Mouse (Mus musculus): ENCODE results near the gene Mcl1. TPM values are rescaled to one million over a fixed set of nuclear protein-coding genes. Genes with fewer than 3 reads are reported as not detected.

The Mcl1 gene
- polyA plus RNA-seq, 1 experiment from 2014 or later: 83.3 TPM

DNA sequence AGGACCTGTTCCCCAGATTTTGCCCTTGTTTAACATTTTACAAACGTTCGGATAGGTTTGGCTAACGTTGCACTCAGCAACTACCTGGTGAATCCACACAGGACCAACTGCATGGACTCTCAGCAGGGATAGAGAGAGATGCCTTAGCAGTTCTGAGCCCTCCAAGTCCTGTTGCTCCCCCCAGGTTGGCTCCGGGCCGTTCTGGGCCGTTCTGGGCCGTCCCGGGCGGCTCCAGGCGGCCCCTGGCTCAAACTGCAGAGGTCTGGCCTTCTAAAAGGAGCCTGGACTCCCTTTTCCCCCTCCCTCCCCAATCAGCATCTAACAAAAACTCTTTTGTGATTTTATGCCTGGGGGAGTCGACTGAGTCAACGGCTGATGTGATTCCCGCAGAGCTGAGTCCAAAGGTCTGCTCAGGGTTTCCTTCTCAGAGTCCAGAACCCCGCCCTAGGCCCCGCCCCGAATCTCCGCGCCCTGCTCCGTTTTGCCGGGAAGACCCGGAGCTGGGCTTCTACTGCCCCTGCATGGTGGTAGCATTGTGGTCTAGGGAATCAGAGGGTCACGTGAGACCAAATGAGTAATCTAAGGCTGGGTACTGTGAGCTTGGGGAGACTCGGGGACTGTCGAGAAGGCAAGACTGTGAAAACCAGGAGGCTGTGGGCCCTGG, 43.4 kb downstream of the Mcl1 start:
- no peak overlapping the region for H3K4me3 ChIP-seq (ENCODE audit: low read depth, low read length)
- peaks cover 3% of the 10 kb centered on the region; the same call in 1 of the 2 replicates for H3K4me1 ChIP-seq (ENCODE audit: control insufficient read depth, insufficient read depth, low read length)
- DNase-seq (ENCODE audit: low spot score): peak; percentile 86
- 0 out of 2 replicates have a peak overlapping the region, but pooled peaks have one; percentile 22 for H3K27ac ChIP-seq (replicated peaks; ENCODE audit: low read depth, low read length)
- no peaks in the 10 kb centered on the region for H3K36me3 ChIP-seq (replicated peaks; ENCODE audit: control insufficient read depth, insufficient read depth, low read depth, low read length)
- no peaks in the 10 kb centered on the region for H3K27me3 ChIP-seq (ENCODE audit: control insufficient read depth, insufficient read depth, low read length)
- WGBS: 4% methylated on average over 24 of the region's 24 CpGs
- peak; percentile 89 for ATAC-seq (replicated peaks; ENCODE audit: insufficient number of reproducible peaks, low FRiP score, low TSS enrichment, low read depth)
- H3K9ac ChIP-seq (replicated peaks; ENCODE audit: low read length): peak overlapping the region; percentile 67
- no peaks in the 10 kb centered on the region for H3K9me3 ChIP-seq (replicated peaks; ENCODE audit: control insufficient read depth, low read length)
- H3K4me2 ChIP-seq (ENCODE audit: low read depth, low read length): peak overlapping the region; percentile 56

DNA sequence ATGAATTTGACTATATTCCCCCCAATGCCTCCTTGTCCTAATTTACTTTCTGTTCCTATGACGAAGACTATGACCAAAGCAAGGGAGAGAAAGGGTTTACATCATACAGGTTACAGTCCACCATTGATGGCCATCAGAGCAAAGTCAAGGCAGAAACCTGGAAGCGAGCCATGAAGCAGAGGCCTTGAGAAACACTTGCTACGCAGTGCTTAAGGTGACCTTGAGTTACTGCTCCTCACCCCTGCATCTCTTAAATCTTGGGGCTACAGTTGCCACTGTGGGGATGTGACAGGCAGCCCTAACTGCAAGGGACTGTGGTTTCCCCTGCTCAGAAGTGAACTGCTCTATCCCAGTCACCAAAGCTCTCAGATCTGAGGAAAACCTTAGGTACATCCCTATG, 44.7 kb downstream of the Mcl1 start:
- 90% methylated on average over 3 of the region's 3 CpGs for WGBS
- Histone ChIP-seq H3K9ac (replicated peaks; ENCODE audit: low read length) (no peak overlapping the region), H3K36me3 (replicated peaks; ENCODE audit: control insufficient read depth, insufficient read depth, low read depth, low read length) (no peaks in the 10 kb centered on the region), H3K27ac (replicated peaks; ENCODE audit: low read depth, low read length) (no peak overlapping the region), H3K27me3 (ENCODE audit: control insufficient read depth, insufficient read depth, low read length) (no peaks in the 10 kb centered on the region), H3K9me3 (replicated peaks; ENCODE audit: control insufficient read depth, low read length) (no peaks in the 10 kb centered on the region), H3K4me2 (ENCODE audit: low read depth, low read length) (no peak overlapping the region), H3K4me3 (ENCODE audit: low read depth, low read length) (no peak overlapping the region), H3K4me1 (ENCODE audit: control insufficient read depth, insufficient read depth, low read length) (peaks cover 3% of the 10 kb centered on the region; the same call in 1 of the 2 replicates)
- DNase-seq (ENCODE audit: low spot score) (no peak), ATAC-seq (replicated peaks; ENCODE audit: insufficient number of reproducible peaks, low FRiP score, low TSS enrichment, low read depth) (no peak)

DNA sequence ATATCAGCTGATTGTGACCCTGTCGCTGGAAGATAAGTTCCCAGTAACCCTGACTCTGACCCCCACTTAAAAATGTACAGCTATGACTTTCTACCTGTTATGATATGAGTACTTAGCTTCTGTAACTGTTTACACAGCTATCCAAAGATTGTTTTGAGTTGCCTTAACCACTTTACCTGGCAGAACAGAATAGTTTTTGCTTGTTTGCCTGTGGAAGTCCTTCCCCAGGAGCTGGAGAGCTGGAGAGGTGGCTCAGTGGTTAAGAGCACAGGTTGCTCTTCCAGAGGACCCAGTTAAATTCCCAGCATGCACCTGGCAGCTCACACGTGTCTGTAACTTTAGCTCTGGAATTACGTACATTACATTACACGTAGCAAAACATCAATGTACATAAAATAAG, 46.0 kb downstream of the Mcl1 start:
- Histone ChIP-seq H3K27ac (replicated peaks; ENCODE audit: low read depth, low read length) (no peak overlapping the region), H3K9ac (replicated peaks; ENCODE audit: low read length) (no peak overlapping the region), H3K4me1 (ENCODE audit: control insufficient read depth, insufficient read depth, low read length) (peaks cover 3% of the 10 kb centered on the region; the same call in 1 of the 2 replicates), H3K27me3 (ENCODE audit: control insufficient read depth, insufficient read depth, low read length) (no peaks in the 10 kb centered on the region), H3K9me3 (replicated peaks; ENCODE audit: control insufficient read depth, low read length) (no peaks in the 10 kb centered on the region), H3K4me2 (ENCODE audit: low read depth, low read length) (no peak overlapping the region), H3K4me3 (ENCODE audit: low read depth, low read length) (no peak overlapping the region), H3K36me3 (replicated peaks; ENCODE audit: control insufficient read depth, insufficient read depth, low read depth, low read length) (no peaks in the 10 kb centered on the region)
- ATAC-seq (replicated peaks; ENCODE audit: insufficient number of reproducible peaks, low FRiP score, low TSS enrichment, low read depth): no peak
- DNase-seq (ENCODE audit: low spot score): no peak
- WGBS: 88% methylated on average over 4 of the region's 4 CpGs

DNA sequence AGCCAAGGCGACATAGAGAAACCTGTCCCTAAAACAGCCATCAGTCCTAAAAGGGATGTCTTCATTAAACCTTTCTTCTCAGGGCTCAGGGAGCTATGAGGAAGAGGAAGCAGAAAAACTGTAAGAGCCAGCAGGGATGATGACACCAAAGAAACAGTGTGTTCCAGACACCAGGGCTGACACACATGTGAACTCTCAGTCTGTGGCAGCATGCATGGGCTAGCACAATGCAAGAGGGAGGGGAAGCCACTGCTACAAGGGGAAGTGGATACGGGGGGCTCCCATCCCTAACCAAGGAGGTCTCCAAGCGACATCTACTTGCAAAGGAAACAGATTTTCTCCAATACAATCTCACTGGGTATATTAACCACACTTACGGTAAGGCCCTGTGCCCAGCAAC, 47.7 kb downstream of the Mcl1 start:
- Histone ChIP-seq H3K36me3 (replicated peaks; ENCODE audit: control insufficient read depth, insufficient read depth, low read depth, low read length) (no peaks in the 10 kb centered on the region), H3K27ac (replicated peaks; ENCODE audit: low read depth, low read length) (no peak overlapping the region), H3K4me3 (ENCODE audit: low read depth, low read length) (no peak overlapping the region), H3K9ac (replicated peaks; ENCODE audit: low read length) (no peak overlapping the region), H3K9me3 (replicated peaks; ENCODE audit: control insufficient read depth, low read length) (no peaks in the 10 kb centered on the region), H3K27me3 (ENCODE audit: control insufficient read depth, insufficient read depth, low read length) (no peaks in the 10 kb centered on the region), H3K4me1 (ENCODE audit: control insufficient read depth, insufficient read depth, low read length) (no peaks in the 10 kb centered on the region; the same call in 1 of the 2 replicates), H3K4me2 (ENCODE audit: low read depth, low read length) (no peak overlapping the region)
- ATAC-seq (replicated peaks; ENCODE audit: insufficient number of reproducible peaks, low FRiP score, low TSS enrichment, low read depth) (no peak), DNase-seq (ENCODE audit: low spot score) (no peak)
- WGBS: 90% methylated on average over 4 of the region's 4 CpGs

DNA sequence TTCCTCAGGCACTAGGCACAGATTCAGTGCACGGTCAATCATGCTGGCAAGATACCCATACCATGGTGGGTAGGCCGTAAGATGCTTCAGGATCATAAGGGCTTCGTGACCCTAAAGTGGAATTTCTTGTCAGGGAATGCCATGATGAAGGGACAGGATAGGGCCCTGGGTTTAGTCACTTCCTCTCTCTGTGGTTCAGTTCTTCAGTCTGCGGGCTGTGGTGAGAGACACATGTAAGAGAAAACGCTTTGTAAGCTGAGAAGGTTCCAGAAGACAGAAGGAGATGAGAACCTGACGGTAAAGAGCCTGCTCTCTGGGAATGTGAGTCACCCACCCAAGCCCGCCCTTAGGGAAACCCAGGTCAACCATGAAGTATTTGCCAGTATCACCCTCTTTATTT, 48.9 kb downstream of the Mcl1 start:
- no peak for DNase-seq (ENCODE audit: low spot score)
- Histone ChIP-seq H3K9ac (replicated peaks; ENCODE audit: low read length) (no peak overlapping the region), H3K27ac (replicated peaks; ENCODE audit: low read depth, low read length) (no peak overlapping the region), H3K36me3 (replicated peaks; ENCODE audit: control insufficient read depth, insufficient read depth, low read depth, low read length) (no peaks in the 10 kb centered on the region), H3K27me3 (ENCODE audit: control insufficient read depth, insufficient read depth, low read length) (no peaks in the 10 kb centered on the region), H3K9me3 (replicated peaks; ENCODE audit: control insufficient read depth, low read length) (no peaks in the 10 kb centered on the region), H3K4me1 (ENCODE audit: control insufficient read depth, insufficient read depth, low read length) (no peaks in the 10 kb centered on the region), H3K4me3 (ENCODE audit: low read depth, low read length) (no peak overlapping the region), H3K4me2 (ENCODE audit: low read depth, low read length) (no peak overlapping the region)
- ATAC-seq (replicated peaks; ENCODE audit: insufficient number of reproducible peaks, low FRiP score, low TSS enrichment, low read depth): no peak
- 83% methylated on average over 7 of the region's 7 CpGs for WGBS

DNA sequence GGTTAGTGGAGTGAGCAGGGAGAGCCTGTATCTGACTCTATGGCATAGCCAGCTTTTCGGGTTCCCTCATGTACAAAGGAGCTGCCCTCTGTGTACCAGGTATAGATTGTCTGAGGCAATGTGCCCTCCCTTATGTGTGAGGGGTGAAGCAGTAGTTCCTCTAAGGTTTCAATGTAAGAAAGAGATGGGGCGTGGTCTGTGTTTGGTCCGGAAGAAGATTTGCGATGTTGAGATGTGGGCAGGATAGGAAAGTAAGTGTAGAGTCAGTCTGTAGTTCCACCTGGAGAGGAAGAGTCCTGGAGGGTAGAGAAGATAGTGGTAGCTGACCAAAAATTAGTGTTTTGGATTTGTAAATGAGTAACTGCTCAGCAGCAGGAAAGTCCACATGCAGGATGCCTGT, 50.5 kb downstream of the Mcl1 start:
- 93% methylated on average over 4 of the region's 4 CpGs for WGBS
- Histone ChIP-seq H3K27ac (replicated peaks; ENCODE audit: low read depth, low read length) (no peak overlapping the region), H3K27me3 (ENCODE audit: control insufficient read depth, insufficient read depth, low read length) (no peaks in the 10 kb centered on the region), H3K4me1 (ENCODE audit: control insufficient read depth, insufficient read depth, low read length) (no peaks in the 10 kb centered on the region), H3K4me2 (ENCODE audit: low read depth, low read length) (no peak overlapping the region), H3K9me3 (replicated peaks; ENCODE audit: control insufficient read depth, low read length) (no peaks in the 10 kb centered on the region), H3K9ac (replicated peaks; ENCODE audit: low read length) (no peak overlapping the region), H3K4me3 (ENCODE audit: low read depth, low read length) (no peak overlapping the region), H3K36me3 (replicated peaks; ENCODE audit: control insufficient read depth, insufficient read depth, low read depth, low read length) (no peaks in the 10 kb centered on the region)
- ATAC-seq (replicated peaks; ENCODE audit: insufficient number of reproducible peaks, low FRiP score, low TSS enrichment, low read depth) (no peak), DNase-seq (ENCODE audit: low spot score) (no peak)

DNA sequence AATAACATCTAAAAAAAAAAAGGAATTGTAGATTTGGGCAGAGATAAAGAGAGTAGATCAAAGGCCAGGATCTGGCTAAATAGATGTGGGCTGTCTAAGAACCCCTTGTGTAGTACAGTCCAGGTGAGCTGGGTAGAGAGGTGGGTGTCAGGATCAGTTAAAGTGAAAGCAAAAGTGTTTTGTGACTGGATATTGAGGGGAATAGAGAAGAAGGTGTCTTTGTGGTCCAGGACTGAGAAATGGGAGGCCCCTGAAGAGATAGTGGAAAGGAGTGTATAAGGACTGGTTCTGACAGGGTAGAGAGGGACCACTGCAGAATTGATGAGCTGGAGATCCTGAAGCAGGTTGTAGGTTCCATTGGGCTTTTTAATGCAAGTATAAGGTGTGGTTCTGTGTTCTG, 51.4 kb downstream of the Mcl1 start:
- H3K36me3 ChIP-seq (replicated peaks; ENCODE audit: control insufficient read depth, insufficient read depth, low read depth, low read length): no peaks in the 10 kb centered on the region
- no peak for ATAC-seq (replicated peaks; ENCODE audit: insufficient number of reproducible peaks, low FRiP score, low TSS enrichment, low read depth)
- no peak for DNase-seq (ENCODE audit: low spot score)

More for the DNA sequence above, 51.4 kb downstream of the Mcl1 start:
- Histone ChIP-seq H3K27me3 (ENCODE audit: control insufficient read depth, insufficient read depth, low read length) (no peaks in the 10 kb centered on the region), H3K4me3 (ENCODE audit: low read depth, low read length) (no peak overlapping the region), H3K27ac (replicated peaks; ENCODE audit: low read depth, low read length) (no peak overlapping the region), H3K9me3 (replicated peaks; ENCODE audit: control insufficient read depth, low read length) (no peaks in the 10 kb centered on the region), H3K4me2 (ENCODE audit: low read depth, low read length) (no peak overlapping the region), H3K9ac (replicated peaks; ENCODE audit: low read length) (no peak overlapping the region), H3K4me1 (ENCODE audit: control insufficient read depth, insufficient read depth, low read length) (no peaks in the 10 kb centered on the region)

Data from embryonic facial prominence, embryonic 11.5 days (tissue).